7 mouse cellular contexts compared by ENCODE assay signal in genomic region chr14:28507011-28507410, GRCm38 (mm10). TPM values are rescaled to one million over a fixed set of nuclear protein-coding genes. Genes with fewer than 3 reads are reported as not detected.
A peak's percentile ranks its signal among the peaks of the same experiment; 100 is the strongest.
DNase-seq lines count a peak whose midpoint lies in the region; ATAC-seq and TF ChIP-seq lines count a peak whose summit lies in the region.

No protein-coding gene starts in this region.

- peak overlapping the region; percentile 71; the same call in 1 of the 2 replicates for H3K9ac ChIP-seq in forebrain, embryonic 14.5 days (ENCODE audit: low read length)
- H3K9ac ChIP-seq in limb, embryonic 11.5 days (ENCODE audit: low read length): peak overlapping the region; percentile 97

- H3K4me3 ChIP-seq in lung, adult 2 months (replicated peaks; ENCODE audit: extremely low read depth, low read depth, low read length): peak overlapping the region; percentile 61
- H3K4me3 ChIP-seq in forebrain, embryonic 14.5 days (ENCODE audit: low read depth, low read length): peak overlapping the region; percentile 53
- peak overlapping the region; percentile 94 for H3K4me3 ChIP-seq in limb, embryonic 11.5 days (ENCODE audit: low read depth, low read length)
- peak overlapping the region; percentile 59 for H3K4me3 ChIP-seq in olfactory bulb, adult 2 months (ENCODE audit: insufficient read depth, low read depth, low read length)

- no peak overlapping the region for H3K27ac ChIP-seq in forebrain, embryonic 14.5 days (ENCODE audit: low read depth, low read length)
- H3K27ac ChIP-seq in limb, embryonic 11.5 days (replicated peaks; ENCODE audit: low read depth, low read length): peak overlapping the region; percentile 99
- no peak overlapping the region for H3K27ac ChIP-seq in olfactory bulb, adult 2 months (ENCODE audit: insufficient read depth, low read depth, low read length)

- TF ChIP-seq POLR2A in lung, adult 2 months (IDR thresholded peaks at IDR 0.05; ENCODE audit: borderline replicate concordance, extremely low read depth, low read depth, low read length): no peak
- TF ChIP-seq POLR2A in olfactory bulb, adult 2 months (IDR thresholded peaks at IDR 0.05; ENCODE audit: insufficient read depth, low read depth, low read length): no peak

- no peaks in the 10 kb centered on the region for H3K9me3 ChIP-seq in forebrain, embryonic 14.5 days (replicated peaks; ENCODE audit: control insufficient read depth, low read length)
- no peaks in the 10 kb centered on the region for H3K9me3 ChIP-seq in limb, embryonic 11.5 days (ENCODE audit: control insufficient read depth, low read length)

- H3K36me3 ChIP-seq in forebrain, embryonic 14.5 days (ENCODE audit: control insufficient read depth, insufficient read depth, low read length): no peaks in the 10 kb centered on the region
- H3K36me3 ChIP-seq in limb, embryonic 11.5 days (ENCODE audit: control insufficient read depth, insufficient read depth, low read length): no peaks in the 10 kb centered on the region

- H3K27me3 ChIP-seq in forebrain, embryonic 14.5 days (replicated peaks; ENCODE audit: control insufficient read depth, insufficient read depth, low read length): peaks cover 39% of the 10 kb centered on the region
- no peaks in the 10 kb centered on the region for H3K27me3 ChIP-seq in limb, embryonic 11.5 days (ENCODE audit: control insufficient read depth, insufficient read depth, low read length)

- H3K4me1 ChIP-seq in lung, adult 2 months (ENCODE audit: control insufficient read depth, insufficient read depth, low read length): no peaks in the 10 kb centered on the region; the same call in 1 of the 2 replicates
- H3K4me1 ChIP-seq in forebrain, embryonic 14.5 days (ENCODE audit: control insufficient read depth, insufficient read depth, low read length): peaks cover 33% of the 10 kb centered on the region
- peaks cover 30% of the 10 kb centered on the region; the same call in 1 of the 2 replicates for H3K4me1 ChIP-seq in limb, embryonic 11.5 days (ENCODE audit: control insufficient read depth, insufficient read depth, low read length)
- H3K4me1 ChIP-seq in olfactory bulb, adult 2 months (ENCODE audit: control insufficient read depth, insufficient read depth, low read length): peaks cover 23% of the 10 kb centered on the region

- no peak for ATAC-seq in forebrain, embryonic 14.5 days
- ATAC-seq in limb, embryonic 11.5 days (ENCODE audit: insufficient number of reproducible peaks, low FRiP score, low TSS enrichment, low read depth): no peak

- 2% methylated on average over 15 of the region's 15 CpGs for WGBS in lung, adult 2 months
- WGBS in forebrain, embryonic 14.5 days: 2% methylated on average over 15 of the region's 15 CpGs
- under 1% methylated on average over 15 of the region's 15 CpGs for WGBS in limb, embryonic 11.5 days
- WGBS in olfactory bulb, adult 2 months: 5% methylated on average over 15 of the region's 15 CpGs

- peak overlapping the region; percentile 93 for H3K4me2 ChIP-seq in forebrain, embryonic 14.5 days (ENCODE audit: low read length)
- peak overlapping the region; percentile 96 for H3K4me2 ChIP-seq in limb, embryonic 11.5 days (ENCODE audit: low read depth, severe bottlenecking)

- no peak for DNase-seq in lung, adult 2 months
- no peak for DNase-seq in lung, postnatal 36 days
- DNase-seq in forebrain, embryonic 14.5 days (ENCODE audit: low spot score): peak; percentile 27
- no peak for DNase-seq in limb, embryonic 11.5 days (ENCODE audit: low spot score)
- DNase-seq in thymus, postnatal 0 days (ENCODE audit: low spot score): no peak
- no peak for DNase-seq in adrenal gland, postnatal 14 days

- TF ChIP-seq CTCF in lung, adult 2 months (IDR thresholded peaks at IDR 0.05; ENCODE audit: insufficient read depth, low read length): no peak
- no peak for TF ChIP-seq CTCF in olfactory bulb, adult 2 months (IDR thresholded peaks at IDR 0.05; ENCODE audit: insufficient read depth, low read depth, low read length)

RNA-seq across cellular contexts. Expression of gene Wnt5a, which starts 2.5 kb away (rescaled TPM):
- 5.7 and 6.9 TPM in 2 replicates for polyA plus RNA-seq in lung, adult 2 months (2012; rRNA removed)
- polyA plus RNA-seq in forebrain, embryonic 14.5 days (2014; fragmentation: Nextera tagmentation; extraction: Ambion mirVana): 12.5 and 14.1 TPM in 2 replicates
- 110 and 115 TPM in 2 replicates for polyA plus RNA-seq in limb, embryonic 11.5 days (2014; fragmentation: Nextera tagmentation; extraction: Ambion mirVana)
- not detected in 2 replicates for polyA plus RNA-seq in olfactory bulb, adult 2 months (2012; ENCODE audit: insufficient read depth, insufficient read length, low replicate concordance, missing spikeins)
- 0.89 and 0.90 TPM in 2 replicates for polyA plus RNA-seq in thymus, postnatal 0 days (2015; fragmentation: Nextera tagmentation; extraction: Ambion mirVana)
- total RNA-seq in adrenal gland, postnatal 14 days (2021): 21.5 and 25.7 TPM in 2 replicates
